Mouse (Mus musculus): ENCODE data around the gene Gm45753. TPM values are rescaled to one million over a fixed set of nuclear protein-coding genes. Genes with fewer than 3 reads are reported as not detected.

The Gm45753 gene
- polyA plus RNA-seq, 1 experiment from 2014 or later: not detected

- Histone ChIP-seq H3K27me3 (no peaks in the 10 kb centered on the region), H3K4me1 (replicated peaks) (no peaks in the 10 kb centered on the region), H3K9ac (no peak overlapping the region), H3K4me2 (no peak overlapping the region), H3K9me3 (replicated peaks) (no peaks in the 10 kb centered on the region), H3K27ac (no peak overlapping the region), H3K36me3 (no peaks in the 10 kb centered on the region), H3K4me3 (no peak overlapping the region)
- no peak for ATAC-seq (replicated peaks; ENCODE audit: insufficient number of reproducible peaks, insufficient read depth, low FRiP score, low read depth)
- WGBS: 77% methylated on average over 4 of the region's 4 CpGs
Observed at GRCm38 (mm10) chr8:45274317-45274716, 33.9 kb downstream of the Gm45753 start.

GRCm38 (mm10) chr8:45269056-45269455 lies 39.2 kb downstream of the Gm45753 start:
- Histone ChIP-seq H3K4me2 (no peak overlapping the region), H3K27me3 (no peaks in the 10 kb centered on the region), H3K27ac (no peak overlapping the region), H3K36me3 (no peaks in the 10 kb centered on the region), H3K4me3 (no peak overlapping the region), H3K4me1 (replicated peaks) (0 out of 2 replicates have a peak, but pooled peaks cover 5% of the 10 kb centered on the region), H3K9ac (no peak overlapping the region), H3K9me3 (replicated peaks) (no peaks in the 10 kb centered on the region)
- ATAC-seq (replicated peaks; ENCODE audit: insufficient number of reproducible peaks, insufficient read depth, low FRiP score, low read depth): no peak

GRCm38 (mm10) chr8:45268485-45268884 lies 39.8 kb downstream of the Gm45753 start:
- Histone ChIP-seq H3K4me3 (no peak overlapping the region), H3K36me3 (no peaks in the 10 kb centered on the region), H3K27me3 (no peaks in the 10 kb centered on the region), H3K9ac (no peak overlapping the region), H3K4me1 (replicated peaks) (0 out of 2 replicates have a peak, but pooled peaks cover 5% of the 10 kb centered on the region), H3K27ac (no peak overlapping the region), H3K4me2 (no peak overlapping the region), H3K9me3 (replicated peaks) (no peaks in the 10 kb centered on the region)
- ATAC-seq (replicated peaks; ENCODE audit: insufficient number of reproducible peaks, insufficient read depth, low FRiP score, low read depth): no peak

- 0 out of 2 replicates have a peak, but pooled peaks cover 5% of the 10 kb centered on the region for H3K4me1 ChIP-seq (replicated peaks)
- ATAC-seq (replicated peaks; ENCODE audit: insufficient number of reproducible peaks, insufficient read depth, low FRiP score, low read depth): no peak; the same call in 1 of the 2 replicates
- 52% methylated on average over 4 of the region's 4 CpGs for WGBS
- no peaks in the 10 kb centered on the region for H3K36me3 ChIP-seq
- no peak overlapping the region for H3K4me3 ChIP-seq
- H3K4me2 ChIP-seq: no peak overlapping the region
- H3K9me3 ChIP-seq (replicated peaks): no peaks in the 10 kb centered on the region
- no peak overlapping the region for H3K27ac ChIP-seq
- H3K9ac ChIP-seq: no peak overlapping the region
- no peaks in the 10 kb centered on the region for H3K27me3 ChIP-seq
Observed at GRCm38 (mm10) chr8:45267611-45268391, 40.5 kb downstream of the Gm45753 start.

- H3K4me1 ChIP-seq (replicated peaks): 0 out of 2 replicates have a peak, but pooled peaks cover 5% of the 10 kb centered on the region
- H3K36me3 ChIP-seq: no peaks in the 10 kb centered on the region
- H3K27me3 ChIP-seq: no peaks in the 10 kb centered on the region
- no peaks in the 10 kb centered on the region for H3K9me3 ChIP-seq (replicated peaks)
- no peak overlapping the region for H3K9ac ChIP-seq
- H3K27ac ChIP-seq: no peak overlapping the region
- H3K4me2 ChIP-seq: no peak overlapping the region
- no peak for ATAC-seq (replicated peaks; ENCODE audit: insufficient number of reproducible peaks, insufficient read depth, low FRiP score, low read depth)
- 60% methylated on average over 8 of the region's 8 CpGs for WGBS
- no peak overlapping the region for H3K4me3 ChIP-seq
Observed at GRCm38 (mm10) chr8:45266993-45267392, 41.3 kb downstream of the Gm45753 start.

GRCm38 (mm10) chr8:45264918-45265317 lies 43.3 kb downstream of the Gm45753 start:
- H3K4me1 ChIP-seq (replicated peaks): 0 out of 2 replicates have a peak, but pooled peaks cover 5% of the 10 kb centered on the region
- no peak for ATAC-seq (replicated peaks; ENCODE audit: insufficient number of reproducible peaks, insufficient read depth, low FRiP score, low read depth)

GRCm38 (mm10) chr8:45262851-45263250 lies 45.4 kb downstream of the Gm45753 start:
- 0 out of 2 replicates have a peak, but pooled peaks cover 2% of the 10 kb centered on the region for H3K4me1 ChIP-seq (replicated peaks)
- no peaks in the 10 kb centered on the region for H3K27me3 ChIP-seq
- no peaks in the 10 kb centered on the region for H3K9me3 ChIP-seq (replicated peaks)
- no peak overlapping the region for H3K9ac ChIP-seq
- 80% methylated on average over 3 of the region's 3 CpGs for WGBS
- ATAC-seq (replicated peaks; ENCODE audit: insufficient number of reproducible peaks, insufficient read depth, low FRiP score, low read depth): no peak
- no peak overlapping the region for H3K4me2 ChIP-seq
- no peaks in the 10 kb centered on the region for H3K36me3 ChIP-seq
- H3K4me3 ChIP-seq: no peak overlapping the region
- H3K27ac ChIP-seq: no peak overlapping the region

More at GRCm38 (mm10) chr8:45264918-45265317, 43.3 kb downstream of the Gm45753 start:
- H3K4me2 ChIP-seq: no peak overlapping the region
- no peaks in the 10 kb centered on the region for H3K9me3 ChIP-seq (replicated peaks)
- H3K4me3 ChIP-seq: no peak overlapping the region
- no peak overlapping the region for H3K9ac ChIP-seq
- H3K36me3 ChIP-seq: no peaks in the 10 kb centered on the region
- 82% methylated on average over 4 of the region's 4 CpGs for WGBS
- H3K27me3 ChIP-seq: no peaks in the 10 kb centered on the region
- H3K27ac ChIP-seq: no peak overlapping the region

GRCm38 (mm10) chr8:45261920-45262319 lies 46.3 kb downstream of the Gm45753 start, which contains the start of gene F11:
TSS of gene F11 (minus strand) at chr8:45262031.
- no peaks in the 10 kb centered on the region for H3K9me3 ChIP-seq (replicated peaks)
- 72% methylated on average over 10 of the region's 10 CpGs for WGBS
- H3K27ac ChIP-seq: no peak within 1 kb of the TSS
- H3K9ac ChIP-seq: no peak within 1 kb of the TSS
- H3K36me3 ChIP-seq: no peaks in the 10 kb centered on the region
- H3K4me3 ChIP-seq: no peak within 1 kb of the TSS
- no peak within 1 kb of the TSS for H3K4me2 ChIP-seq
- no peaks in the 10 kb centered on the region for H3K27me3 ChIP-seq
- ATAC-seq (replicated peaks; ENCODE audit: insufficient number of reproducible peaks, insufficient read depth, low FRiP score, low read depth): no peak
- no peaks in the 10 kb centered on the region for H3K4me1 ChIP-seq (replicated peaks)

GRCm38 (mm10) chr8:45258421-45258820 lies 49.8 kb downstream of the Gm45753 start:
- WGBS: 78% methylated on average over 8 of the region's 8 CpGs

GRCm38 (mm10) chr8:45255040-45255439 lies 53.2 kb downstream of the Gm45753 start:
- no peak for ATAC-seq (replicated peaks; ENCODE audit: insufficient number of reproducible peaks, insufficient read depth, low FRiP score, low read depth)
- WGBS: 72% methylated on average over 12 of the region's 12 CpGs

More at GRCm38 (mm10) chr8:45258421-45258820, 49.8 kb downstream of the Gm45753 start:
- Histone ChIP-seq H3K36me3 (no peaks in the 10 kb centered on the region), H3K9ac (no peak overlapping the region), H3K9me3 (replicated peaks) (no peaks in the 10 kb centered on the region), H3K4me2 (no peak overlapping the region), H3K4me1 (replicated peaks) (no peaks in the 10 kb centered on the region), H3K27me3 (no peaks in the 10 kb centered on the region), H3K27ac (no peak overlapping the region), H3K4me3 (no peak overlapping the region)
- no peak for ATAC-seq (replicated peaks; ENCODE audit: insufficient number of reproducible peaks, insufficient read depth, low FRiP score, low read depth)

GRCm38 (mm10) chr8:45254194-45254842 lies 53.9 kb downstream of the Gm45753 start:
- no peaks in the 10 kb centered on the region for H3K36me3 ChIP-seq
- no peak overlapping the region for H3K4me3 ChIP-seq
- no peaks in the 10 kb centered on the region for H3K4me1 ChIP-seq (replicated peaks)
- ATAC-seq (replicated peaks; ENCODE audit: insufficient number of reproducible peaks, insufficient read depth, low FRiP score, low read depth): no peak
- no peak overlapping the region for H3K4me2 ChIP-seq
- 67% methylated on average over 8 of the region's 8 CpGs for WGBS
- H3K9ac ChIP-seq: no peak overlapping the region
- H3K9me3 ChIP-seq (replicated peaks): no peaks in the 10 kb centered on the region
- H3K27me3 ChIP-seq: no peaks in the 10 kb centered on the region
- H3K27ac ChIP-seq: no peak overlapping the region

More at GRCm38 (mm10) chr8:45255040-45255439, 53.2 kb downstream of the Gm45753 start:
- no peaks in the 10 kb centered on the region for H3K36me3 ChIP-seq
- no peak overlapping the region for H3K4me3 ChIP-seq
- H3K4me1 ChIP-seq (replicated peaks): no peaks in the 10 kb centered on the region
- no peak overlapping the region for H3K27ac ChIP-seq
- H3K9me3 ChIP-seq (replicated peaks): no peaks in the 10 kb centered on the region
- no peak overlapping the region for H3K9ac ChIP-seq
- H3K4me2 ChIP-seq: no peak overlapping the region
- no peaks in the 10 kb centered on the region for H3K27me3 ChIP-seq

Measured in heart, embryonic 15.5 days (tissue).